Mouse (Mus musculus) embryonic fibroblast, embryonic 13.5 days (primary cell): ENCODE data around the gene Sema4f.

ENCODE experiments used
- CTCF ChIP-seq: IDR thresholded peaks from 2 replicates; pipeline ENCODE4 v1.5.1; 2011; ENCODE audit warnings: mild to moderate bottlenecking, control low read depth, low read length, moderate library complexity, borderline replicate concordance; ENCODE audit not compliant: insufficient read depth
- POLR2A ChIP-seq: IDR thresholded peaks from 2 replicates; pipeline ENCODE4 v1.6.1; 2011; ENCODE audit warnings: low read depth, mild to moderate bottlenecking, control low read depth, low read length, moderate library complexity

GRCm38 (mm10) chr6:82939167-82939912 is at the start of gene Sema4f:
- TF ChIP-seq CTCF (no peak), POLR2A (no peak)
